Mouse (Mus musculus) C2C12 (cell line): ENCODE results near the gene Gm17428.

ENCODE experiments used
- CTCF ChIP-seq: IDR thresholded peaks from one replicate; pipeline ENCODE4 v1.5.1; 2011; ENCODE audit not compliant: control insufficient read depth, insufficient read depth, insufficient read length
- MYOG ChIP-seq: IDR thresholded peaks from one replicate; pipeline ENCODE4 v1.6.1; 2011; ENCODE audit not compliant: control insufficient read depth, insufficient read length; ENCODE audit errors: extremely low read depth

GRCm38 (mm10) chr14:54963727-54964126 is 13.0 kb upstream of the Gm17428 start:
- TF ChIP-seq CTCF, result no peak
- no peak for TF ChIP-seq MYOG
